Mouse (Mus musculus): Measurements from ENCODE around the gene Ndnf.

The Ndnf gene

GRCm38 (mm10) chr6:65743871-65744202, 72.4 kb downstream of the Ndnf start:
- no peak for DNase-seq (ENCODE audit: low read depth, low spot score)

DNA sequence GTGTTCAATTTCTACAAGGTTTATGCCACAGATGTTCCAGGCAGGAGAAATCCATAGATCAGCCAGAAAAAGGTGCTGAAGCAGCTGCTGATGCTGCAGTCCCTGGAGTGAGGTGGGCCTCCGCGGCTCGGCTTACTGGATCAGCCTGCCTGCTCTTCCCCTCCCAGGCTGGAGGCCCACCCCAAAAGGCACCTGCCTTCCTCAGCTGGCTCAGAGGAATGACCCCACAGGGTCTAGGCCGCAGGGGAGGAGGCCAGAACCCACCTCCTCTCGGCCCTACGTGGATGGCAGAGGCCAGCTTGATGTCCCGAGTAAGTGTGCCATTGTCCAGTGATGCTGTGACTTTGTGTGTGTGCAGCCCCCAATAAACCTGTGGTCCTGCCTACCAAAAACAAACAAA, 86.8 kb downstream of the Ndnf start:
- DNase-seq (ENCODE audit: low read depth, low spot score), result no peak

DNA sequence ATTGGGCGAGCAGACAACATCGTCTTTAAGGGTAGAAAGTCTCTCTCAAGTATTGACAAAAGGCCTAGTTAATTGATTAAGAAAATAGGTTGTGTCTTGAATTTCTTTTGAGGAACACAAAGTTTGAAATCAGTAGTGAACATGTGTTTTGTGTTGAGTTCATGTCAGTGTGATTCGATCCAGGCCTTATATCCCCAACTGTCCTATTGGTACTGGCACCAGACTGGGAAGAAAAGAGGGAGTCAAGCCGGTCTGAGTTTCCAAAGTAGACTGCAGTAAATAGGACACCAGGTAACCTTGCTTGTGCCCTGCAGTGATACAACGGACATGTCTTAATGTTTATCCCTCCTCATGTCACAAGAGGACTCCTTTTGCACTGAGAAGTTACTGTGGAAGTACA, 87.8 kb downstream of the Ndnf start:
- DNase-seq (ENCODE audit: low read depth, low spot score), result no peak

GRCm38 (mm10) chr6:65760073-65760472, 88.7 kb downstream of the Ndnf start:
- DNase-seq (ENCODE audit: low read depth, low spot score), result no peak

Data from CD4-positive helper T cell, adult 2 months (primary cell).